Mouse (Mus musculus) embryonic facial prominence, embryonic 11.5 days (tissue): Measurements from ENCODE around the gene Vrk2. TPM values are rescaled to one million over a fixed set of nuclear protein-coding genes. Genes with fewer than 3 reads are reported as not detected.

Source experiments
- ATAC-seq: fragments of 200-750 bp; cut with Nextera tagmentation; replicated peaks from 2 replicates; pipeline ENCODE4 v1.8.0; 2017; ENCODE audit warnings: low read depth; ENCODE audit not compliant: insufficient number of reproducible peaks, low FRiP score, low TSS enrichment
- DNase-seq: peaks from one replicate; pipeline ENCODE4 v3.0.0-alpha.2; 2015; ENCODE audit warnings: low spot score
- H3K27ac ChIP-seq: fragments of 300-500 bp; sonication (generic); replicated peaks from 2 replicates; pipeline ENCODE4 v1.5.1; 2014; ENCODE audit warnings: mild to moderate bottlenecking, low read depth, low read length, control low read depth
- H3K27me3 ChIP-seq: fragments of 300-500 bp; sonication (generic); 2 replicates; pipeline ENCODE4 v1.6.1; 2014; ENCODE audit warnings: mild to moderate bottlenecking, low read length, moderate library complexity, mixed read lengths; ENCODE audit not compliant: control insufficient read depth, insufficient read depth
- H3K36me3 ChIP-seq: fragments of 300-500 bp; sonication (generic); replicated peaks from 2 replicates; pipeline ENCODE4 v1.6.1; 2014; ENCODE audit warnings: low read depth, mild to moderate bottlenecking, low read length, moderate library complexity, mixed read lengths; ENCODE audit not compliant: control insufficient read depth, insufficient read depth
- H3K4me1 ChIP-seq: fragments of 300-500 bp; sonication (generic); 2 replicates; pipeline ENCODE4 v1.6.1; 2014; ENCODE audit warnings: low read length, mixed read lengths; ENCODE audit not compliant: control insufficient read depth, insufficient read depth
- H3K4me2 ChIP-seq: fragments of 300-500 bp; sonication (generic); 2 replicates; pipeline ENCODE4 v1.6.1; 2014; ENCODE audit warnings: low read depth, mild to moderate bottlenecking, control low read depth, low read length, moderate library complexity
- H3K4me3 ChIP-seq: fragments of 300-500 bp; sonication (generic); 2 replicates; pipeline ENCODE4 v1.5.1; 2014; ENCODE audit warnings: low read depth, low read length, control low read depth
- H3K9ac ChIP-seq: fragments of 300-500 bp; sonication (generic); replicated peaks from 2 replicates; pipeline ENCODE4 v1.6.1; 2014; ENCODE audit warnings: mild to moderate bottlenecking, control low read depth, low read length
- H3K9me3 ChIP-seq: fragments of 300-500 bp; sonication (generic); replicated peaks from 2 replicates; pipeline ENCODE4 v1.6.1; 2016; ENCODE audit warnings: mild to moderate bottlenecking, low read length, inconsistent platforms, mixed read lengths; ENCODE audit not compliant: control insufficient read depth
- WGBS: fragments of 180-500 bp; shearing (Covaris S2); extraction: QIAGEN DNeasy Blood & Tissue Kit; methylation state at CpG from one replicate; pipeline ENCODE4 v1.1.7; 2014; 5-methylcytosine and 5-hydroxymethylcytosine counted together
- polyA plus RNA-seq: library from polyadenylated mRNA; unstranded; fragments of >200 nt; fragmentation: Nextera tagmentation; extraction: Ambion mirVana; gene quantifications from 2 replicates; pipeline ENCODE4 v1.2.1, GENCODE M21; 2014

Vrk2 gene
- polyA plus RNA-seq, 1 experiment from 2014 or later = 35.1 TPM

- H3K9ac ChIP-seq = peak overlapping the region; percentile 89
- no peak overlapping the region for H3K27ac ChIP-seq
- H3K9me3 ChIP-seq = no peaks in the 10 kb centered on the region
- no peaks in the 10 kb centered on the region for H3K36me3 ChIP-seq
- H3K4me1 ChIP-seq = 0 out of 2 replicates have a peak, but pooled peaks cover 2% of the 10 kb centered on the region
- H3K4me2 ChIP-seq = peak overlapping the region; percentile 60
- 27% methylated on average over 6 of the region's 6 CpGs for WGBS
- no peak for ATAC-seq
- DNase-seq = peak; percentile 6
- H3K4me3 ChIP-seq = peak overlapping the region; percentile 65
- H3K27me3 ChIP-seq = no peaks in the 10 kb centered on the region
Observed at GRCm38 (mm10) chr11:26592395-26593053, 1.3 kb downstream of the Vrk2 start.

DNA sequence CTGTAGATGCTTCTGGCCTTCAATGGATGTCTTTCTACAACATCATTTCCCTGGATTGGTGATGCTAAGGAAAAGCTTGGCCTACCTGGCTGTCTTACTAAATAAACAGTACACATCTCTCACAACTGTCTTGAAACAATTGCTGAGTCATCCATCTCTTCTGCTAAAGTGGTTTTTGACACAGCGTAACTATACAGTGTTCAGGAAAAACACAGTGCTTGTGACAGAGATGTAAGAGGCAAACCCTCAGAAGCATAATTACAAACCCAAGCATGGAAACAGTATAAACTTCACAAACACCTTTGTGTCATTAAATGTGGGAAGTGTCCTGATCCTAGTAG lies 6.6 kb downstream of the Vrk2 start:
- ATAC-seq = no peak
- no peak overlapping the region for H3K9ac ChIP-seq
- 90% methylated on average over 1 of the region's 1 CpGs for WGBS
- no peaks in the 10 kb centered on the region for H3K9me3 ChIP-seq
- no peaks in the 10 kb centered on the region for H3K36me3 ChIP-seq
- no peak overlapping the region for H3K4me3 ChIP-seq
- DNase-seq = no peak
- H3K4me1 ChIP-seq = no peaks in the 10 kb centered on the region
- no peak overlapping the region for H3K27ac ChIP-seq
- H3K4me2 ChIP-seq = no peak overlapping the region
- no peaks in the 10 kb centered on the region for H3K27me3 ChIP-seq

DNA sequence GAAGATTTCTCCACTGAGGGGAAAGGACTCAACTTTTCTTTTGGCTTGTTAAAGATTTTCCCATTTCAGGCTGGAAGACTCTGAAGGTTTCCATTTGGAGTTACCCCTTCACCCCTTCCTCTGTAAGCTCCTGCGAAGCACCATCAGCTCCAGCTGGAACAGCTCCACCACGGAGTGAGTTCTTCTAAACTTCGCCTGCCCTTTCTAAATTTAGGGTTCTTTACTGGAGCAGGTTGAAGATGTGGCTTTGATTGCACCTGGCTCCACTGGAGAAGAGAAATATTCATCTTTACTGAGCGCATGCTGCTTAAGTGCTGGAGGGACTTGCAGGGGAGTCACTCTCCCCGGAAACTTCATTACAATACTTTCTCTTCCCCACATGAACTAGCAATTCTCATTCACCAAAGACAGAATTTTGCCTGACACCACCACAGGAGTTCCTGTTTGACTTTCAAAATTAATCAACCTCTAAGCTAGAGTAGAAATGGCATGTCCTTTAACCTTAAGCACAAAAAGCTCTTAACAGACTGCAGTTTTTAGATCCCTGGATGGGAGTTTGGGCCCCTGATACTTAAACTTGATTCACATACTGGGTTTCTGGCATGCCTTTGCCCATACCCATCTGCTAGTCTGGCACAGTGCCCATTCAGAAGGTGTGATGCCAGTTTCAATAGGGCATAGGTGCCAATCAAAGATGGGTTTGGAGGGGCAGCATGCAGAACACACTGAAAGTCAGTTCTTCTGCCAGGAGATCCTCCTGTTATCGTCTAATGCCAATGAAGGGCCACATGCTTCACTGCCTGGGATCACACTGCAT lies 7.2 kb downstream of the Vrk2 start:
- no peak for ATAC-seq
- H3K4me3 ChIP-seq = no peak overlapping the region
- no peaks in the 10 kb centered on the region for H3K4me1 ChIP-seq
- no peak overlapping the region for H3K4me2 ChIP-seq
- WGBS = 81% methylated on average over 6 of the region's 6 CpGs
- H3K27ac ChIP-seq = no peak overlapping the region
- no peaks in the 10 kb centered on the region for H3K36me3 ChIP-seq
- DNase-seq = no peak
- no peaks in the 10 kb centered on the region for H3K27me3 ChIP-seq
- H3K9ac ChIP-seq = no peak overlapping the region
- H3K9me3 ChIP-seq = no peaks in the 10 kb centered on the region

DNA sequence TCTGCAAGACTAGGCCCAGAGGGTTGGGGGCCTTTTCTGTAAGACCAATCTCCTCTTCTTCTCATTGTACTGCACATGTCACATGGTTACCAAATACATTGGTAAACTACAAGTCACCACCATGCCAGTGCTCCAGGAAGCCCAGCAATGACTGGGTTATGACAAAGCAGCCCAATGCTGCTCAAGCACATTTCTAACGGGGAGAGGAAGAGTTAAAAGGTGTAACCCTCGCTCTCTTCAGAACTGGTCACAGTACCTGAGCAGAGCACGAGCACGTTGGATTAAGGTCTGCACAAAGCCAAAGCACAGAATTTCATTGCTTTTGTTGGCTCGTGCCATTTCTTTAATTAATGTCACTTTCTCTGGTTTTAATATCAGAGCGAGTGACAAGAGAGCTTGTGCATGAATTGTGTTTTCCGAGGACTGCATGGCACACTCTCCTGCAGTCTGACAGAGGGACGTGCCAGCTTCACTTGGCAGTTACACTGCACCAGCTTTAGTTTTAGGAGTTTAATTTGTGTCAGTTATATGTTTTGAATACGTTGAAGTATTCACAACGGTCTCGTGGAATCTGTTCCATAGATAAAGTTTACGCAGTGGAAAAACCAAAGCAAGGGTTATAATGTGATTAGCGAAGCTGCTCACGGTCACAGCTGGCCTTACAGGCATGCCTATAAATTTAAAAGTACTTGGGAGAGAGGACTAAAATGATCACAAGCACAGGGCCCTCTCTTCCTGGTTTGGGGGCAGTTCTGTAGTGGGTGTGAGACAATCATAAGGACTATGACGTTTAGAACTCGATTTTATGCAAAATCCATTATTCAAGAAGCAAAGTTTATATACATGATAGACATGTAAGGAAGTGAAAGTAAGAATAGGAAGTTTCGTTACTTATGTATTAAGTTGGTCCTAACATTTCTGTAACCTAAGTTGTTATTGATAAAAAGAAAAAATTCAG lies 8.1 kb downstream of the Vrk2 start:
- DNase-seq (no peak), ATAC-seq (no peak)
- H3K4me3 ChIP-seq = no peak overlapping the region
- no peaks in the 10 kb centered on the region for H3K9me3 ChIP-seq
- no peaks in the 10 kb centered on the region for H3K27me3 ChIP-seq
- no peak overlapping the region for H3K27ac ChIP-seq
- no peak overlapping the region for H3K4me2 ChIP-seq
- H3K4me1 ChIP-seq = no peaks in the 10 kb centered on the region
- H3K9ac ChIP-seq = no peak overlapping the region
- 89% methylated on average over 17 of the region's 17 CpGs for WGBS
- H3K36me3 ChIP-seq = no peaks in the 10 kb centered on the region

DNA sequence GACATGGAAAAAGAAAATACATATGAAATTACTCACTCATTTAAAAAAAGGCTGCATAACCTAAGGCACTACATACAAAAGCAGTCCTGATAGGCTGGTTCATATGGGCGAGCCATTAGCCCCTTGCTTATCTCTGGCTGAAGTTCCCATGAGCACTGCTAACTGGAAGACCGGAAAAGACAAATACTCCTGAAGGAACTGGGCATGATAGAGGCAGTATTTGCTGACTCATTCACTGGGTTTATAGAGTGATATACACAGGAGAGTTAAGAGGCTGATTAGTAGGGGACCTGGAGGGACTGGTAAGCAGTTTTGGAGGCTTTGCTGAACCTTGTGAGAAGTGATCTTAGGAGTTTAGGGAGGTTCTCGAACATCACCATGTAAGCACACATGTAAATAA lies 42.2 kb downstream of the Vrk2 start:
- H3K9me3 ChIP-seq = no peaks in the 10 kb centered on the region
- 84% methylated on average over 3 of the region's 3 CpGs for WGBS
- no peaks in the 10 kb centered on the region for H3K4me1 ChIP-seq
- H3K4me3 ChIP-seq = no peak overlapping the region
- no peak for DNase-seq
- no peaks in the 10 kb centered on the region for H3K27me3 ChIP-seq
- no peak overlapping the region for H3K4me2 ChIP-seq
- no peak for ATAC-seq
- H3K27ac ChIP-seq = no peak overlapping the region
- H3K36me3 ChIP-seq = no peaks in the 10 kb centered on the region
- H3K9ac ChIP-seq = no peak overlapping the region

- Histone ChIP-seq H3K4me2 (no peak overlapping the region), H3K27ac (no peak overlapping the region), H3K36me3 (no peaks in the 10 kb centered on the region), H3K27me3 (no peaks in the 10 kb centered on the region), H3K9me3 (no peaks in the 10 kb centered on the region), H3K4me3 (no peak overlapping the region), H3K9ac (no peak overlapping the region), H3K4me1 (no peaks in the 10 kb centered on the region)
- ATAC-seq (no peak), DNase-seq (no peak)
- WGBS = 88% methylated on average over 5 of the region's 5 CpGs
Observed at GRCm38 (mm10) chr11:26537816-26538215, 56.0 kb downstream of the Vrk2 start.

GRCm38 (mm10) chr11:26533828-26534119 lies 60.0 kb downstream of the Vrk2 start:
- H3K36me3 ChIP-seq = no peaks in the 10 kb centered on the region
- ATAC-seq (no peak), DNase-seq (no peak)
- no peak overlapping the region for H3K9ac ChIP-seq
- no peak overlapping the region for H3K4me2 ChIP-seq
- H3K4me3 ChIP-seq = no peak overlapping the region
- H3K27ac ChIP-seq = no peak overlapping the region
- no peaks in the 10 kb centered on the region for H3K9me3 ChIP-seq
- no peaks in the 10 kb centered on the region for H3K4me1 ChIP-seq
- no peaks in the 10 kb centered on the region for H3K27me3 ChIP-seq
